Mouse (Mus musculus) bone marrow macrophage, adult 2 months (primary cell): ENCODE measurements at regions not wholly inside any gene's neighbourhood (a gene's known extent, or its start where the extent isn't known, plus 50 kb on each side); places are given as distances from the start of the nearest gene placed in this dataset.
A peak's percentile ranks its signal among the peaks of the same experiment; 100 is the strongest.

Experiments used
- CTCF ChIP-seq: IDR thresholded peaks from 2 replicates; pipeline ENCODE4 v1.5.1; 2012; ENCODE audit warnings: low read depth, mild to moderate bottlenecking, low read length, moderate library complexity
- POLR2A ChIP-seq: IDR thresholded peaks from 2 replicates; pipeline ENCODE4 v1.6.1; 2012; ENCODE audit warnings: mild to moderate bottlenecking, low read depth, low read length, borderline replicate concordance

- TF ChIP-seq CTCF (0 out of 2 replicates have a peak, but pooled peaks have one; percentile 7), POLR2A (no peak)
Observed at GRCm38 (mm10) chr13:107927499-107928215, 116.6 kb upstream of the Smim15 start.
